Mouse (Mus musculus): ENCODE measurements around the gene Spon2. TPM values are rescaled to one million over a fixed set of nuclear protein-coding genes. Genes with fewer than 3 reads are reported as not detected.

Spon2 gene
- polyA plus RNA-seq (2012; rRNA removed): 12.1 and 28.5 TPM in 2 replicates

DNA sequence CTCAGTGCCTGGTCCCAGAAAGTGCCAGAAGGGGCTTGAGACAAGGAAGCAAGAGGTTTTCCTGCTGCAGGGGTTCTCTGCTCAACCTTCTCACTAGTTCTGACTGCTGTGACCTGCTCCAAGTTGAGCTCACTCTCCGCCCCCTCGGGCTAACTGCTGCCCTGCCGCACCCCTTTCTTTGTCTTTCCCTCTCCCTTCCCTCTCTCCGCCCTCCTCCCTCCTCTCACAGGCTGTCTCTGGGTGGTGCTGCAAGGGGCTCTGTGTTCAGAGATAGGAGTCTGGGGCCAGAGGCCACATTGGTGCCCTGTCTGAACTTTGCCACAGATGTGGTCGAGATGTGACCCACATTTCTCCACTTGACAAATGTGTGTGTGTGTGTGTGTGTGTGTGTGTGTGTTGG is at the start of gene Spon2:
Gene Spon2 (minus strand): TSS at position 375 of the 400 bp plus-strand sequence.
- no peak for DNase-seq (ENCODE audit: low read depth)

- DNase-seq (ENCODE audit: low read depth): no peak
Measured at GRCm38 (mm10) chr5:33254416-33254815, 36.2 kb upstream of the Spon2 start.

DNA sequence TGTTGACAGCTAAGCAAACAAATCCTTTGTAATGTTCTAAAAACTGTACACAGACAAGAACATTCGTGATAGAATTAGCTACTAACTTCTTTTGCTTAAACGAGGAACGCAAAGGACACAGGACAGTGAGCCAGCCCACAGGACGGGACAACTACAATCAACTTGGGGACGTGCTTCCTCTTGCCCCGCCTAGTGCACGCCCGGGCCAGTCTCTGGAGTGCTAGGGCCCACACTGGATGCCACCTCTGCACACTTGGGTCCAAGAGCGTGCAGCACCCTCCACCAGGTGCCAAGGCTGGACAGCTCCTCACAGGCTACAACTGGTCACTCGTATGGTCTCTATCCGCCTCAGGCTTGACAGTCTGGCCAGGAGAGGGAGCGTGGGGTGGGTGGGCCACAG is 29.9 kb upstream of the Spon2 start:
- DNase-seq (ENCODE audit: low read depth): no peak

DNA sequence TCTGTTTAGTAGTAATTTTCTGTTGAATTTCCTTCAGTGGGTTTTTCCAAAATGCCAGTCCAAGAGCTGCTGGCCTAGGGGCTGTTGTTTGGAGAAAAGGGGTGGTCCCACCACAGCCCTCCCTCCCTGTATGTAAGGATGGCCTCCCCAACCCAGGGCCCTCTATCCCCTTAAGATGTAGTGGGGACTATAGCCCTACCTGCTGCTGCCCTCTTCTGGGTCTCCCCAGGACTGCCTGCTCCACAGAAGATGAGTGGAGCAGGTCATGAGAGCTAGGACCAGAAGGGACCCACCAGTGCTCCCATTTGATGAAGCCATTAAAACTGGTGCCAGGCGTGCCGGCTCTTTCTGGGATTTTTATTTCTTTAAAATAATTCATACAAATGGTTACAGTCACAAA is 29.1 kb upstream of the Spon2 start:
- no peak for DNase-seq (ENCODE audit: low read depth)

DNA sequence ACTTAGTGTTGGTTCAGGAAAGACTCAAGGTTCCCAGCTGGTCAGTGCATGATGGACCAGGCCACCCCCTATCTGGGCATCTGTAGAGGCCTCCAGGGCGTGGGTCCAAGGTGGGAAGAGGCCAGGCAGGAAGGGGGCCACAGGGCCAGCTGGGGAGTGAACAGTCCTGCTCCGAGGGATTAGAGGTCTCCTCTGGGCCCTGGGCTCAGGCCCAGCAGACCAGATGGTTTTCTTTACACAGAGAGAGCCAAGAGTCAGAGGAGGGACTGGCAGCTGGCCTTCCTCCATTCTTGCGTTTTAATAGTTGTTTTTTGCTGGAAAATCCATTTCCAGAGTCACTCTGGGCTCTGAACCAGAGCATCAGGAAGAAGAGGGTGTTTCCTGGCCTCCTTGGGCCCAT is 27.4 kb upstream of the Spon2 start:
- no peak for DNase-seq (ENCODE audit: low read depth)

- DNase-seq (ENCODE audit: low read depth): no peak
Measured at GRCm38 (mm10) chr5:33244377-33244920, 26.2 kb upstream of the Spon2 start.

DNA sequence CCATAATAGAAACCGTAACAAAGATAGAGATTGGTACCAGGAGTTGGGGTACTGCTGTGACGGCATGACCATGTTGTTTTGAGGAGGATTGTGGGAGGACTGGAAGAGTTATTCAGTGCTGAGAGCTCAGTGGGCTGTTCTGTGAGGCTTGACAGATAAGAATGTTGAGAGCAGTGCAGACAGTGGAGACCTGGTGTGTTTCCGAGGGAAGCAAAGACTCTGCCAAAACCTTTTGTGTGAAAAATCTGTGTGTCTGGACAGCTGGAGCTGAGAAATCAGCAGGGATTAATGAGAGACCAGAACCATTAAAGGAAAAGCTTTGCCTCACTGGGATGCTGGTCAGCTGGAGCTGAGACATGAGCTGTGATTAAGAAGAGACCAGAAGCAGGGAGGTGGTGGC is 21.7 kb upstream of the Spon2 start:
- DNase-seq (ENCODE audit: low read depth): no peak

DNA sequence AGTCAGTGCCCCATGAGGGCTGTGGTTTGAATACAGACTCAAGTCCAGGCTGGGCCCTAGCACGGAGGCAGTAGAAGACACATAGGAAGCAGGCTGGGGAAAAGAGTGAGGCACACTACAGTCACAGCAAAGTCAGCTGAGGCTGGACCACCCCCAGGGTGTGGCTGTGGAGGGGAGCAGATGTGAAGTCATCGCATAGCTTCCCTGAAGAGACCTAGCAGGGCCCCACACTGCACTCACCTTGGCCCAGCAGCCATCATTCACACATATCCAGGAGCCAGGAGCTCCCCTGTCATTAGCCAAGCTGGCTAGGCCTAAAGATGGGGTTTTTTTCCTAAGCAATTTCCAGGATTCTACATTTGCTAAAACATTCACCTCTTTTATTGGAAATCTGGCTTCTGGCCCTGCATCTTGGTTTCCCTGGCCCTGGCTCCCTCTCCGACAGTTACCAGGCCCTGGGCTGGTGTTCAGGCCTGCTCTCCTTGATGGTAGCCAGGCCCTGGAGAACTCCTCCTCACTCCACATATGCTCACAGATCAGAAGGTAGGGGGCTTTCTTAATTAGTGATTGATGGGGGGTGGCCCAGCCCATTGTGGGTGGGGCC is 21.0 kb upstream of the Spon2 start:
- DNase-seq (ENCODE audit: low read depth): no peak

DNA sequence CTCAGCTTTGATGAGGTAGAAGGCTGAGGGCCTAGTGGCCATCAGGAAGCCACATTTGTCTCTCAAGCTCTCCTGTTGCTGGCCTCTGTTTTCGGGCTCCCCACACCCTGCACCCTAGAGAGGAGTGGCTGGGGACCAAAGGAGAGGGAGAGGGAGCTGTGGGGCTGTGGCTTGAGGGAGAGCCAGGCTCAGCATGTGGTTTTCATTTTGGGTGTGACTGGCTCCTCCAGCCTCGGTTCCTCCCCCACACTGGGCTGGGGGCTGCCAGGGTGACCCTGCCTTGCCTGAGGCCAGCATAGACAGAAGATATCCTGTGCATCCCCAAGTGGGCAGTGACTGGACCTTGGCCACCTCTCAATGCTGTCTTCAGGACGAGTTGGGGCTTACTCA is 20.0 kb upstream of the Spon2 start:
- DNase-seq (ENCODE audit: low read depth): no peak

DNA sequence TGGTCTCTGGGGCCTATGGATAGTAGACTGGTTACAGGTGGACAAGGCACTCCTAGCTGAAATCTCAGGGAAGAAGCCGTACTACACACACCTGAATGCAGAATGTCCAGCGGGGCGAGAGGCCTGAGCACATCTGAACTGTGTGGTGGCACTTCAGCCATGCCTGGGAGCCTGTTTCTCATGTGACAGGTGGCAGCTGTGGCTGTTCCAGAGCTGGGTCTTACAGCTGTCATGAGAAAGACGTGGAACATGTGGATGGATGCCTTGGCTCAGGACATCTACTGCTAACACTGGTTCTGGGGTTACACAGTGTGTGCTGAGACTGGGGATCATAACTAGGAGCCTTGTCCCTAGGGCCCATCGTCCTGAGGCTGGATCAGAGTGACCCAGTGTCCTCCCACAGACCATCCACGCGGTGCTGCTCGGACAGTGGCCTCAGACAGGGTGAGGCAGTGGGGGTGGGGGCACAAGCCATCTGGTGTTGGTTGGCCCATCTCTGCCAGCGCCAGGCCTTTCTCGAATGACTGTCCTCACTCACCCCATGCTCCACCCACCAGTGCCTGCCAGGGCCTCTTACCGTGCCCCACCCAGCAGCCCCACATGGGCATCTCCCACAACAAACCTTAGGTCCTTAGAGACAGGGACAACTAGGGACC is 19.5 kb upstream of the Spon2 start:
- DNase-seq (ENCODE audit: low read depth): no peak

GRCm38 (mm10) chr5:33234391-33235031 is 16.3 kb upstream of the Spon2 start:
- no peak for DNase-seq (ENCODE audit: low read depth)

- no peak for DNase-seq (ENCODE audit: low read depth)
Measured at GRCm38 (mm10) chr5:33232791-33233190, 14.5 kb upstream of the Spon2 start.

GRCm38 (mm10) chr5:33230285-33230684 is 12.0 kb upstream of the Spon2 start:
- DNase-seq (ENCODE audit: low read depth): no peak

GRCm38 (mm10) chr5:33228428-33228827 is 10.2 kb upstream of the Spon2 start:
- no peak for DNase-seq (ENCODE audit: low read depth)

GRCm38 (mm10) chr5:33225673-33226072 is 7.4 kb upstream of the Spon2 start:
- no peak for DNase-seq (ENCODE audit: low read depth)

GRCm38 (mm10) chr5:33224491-33224890 is 6.2 kb upstream of the Spon2 start:
- no peak for DNase-seq (ENCODE audit: low read depth)

- no peak for DNase-seq (ENCODE audit: low read depth)
Measured at GRCm38 (mm10) chr5:33222841-33223744, 4.8 kb upstream of the Spon2 start.

DNA sequence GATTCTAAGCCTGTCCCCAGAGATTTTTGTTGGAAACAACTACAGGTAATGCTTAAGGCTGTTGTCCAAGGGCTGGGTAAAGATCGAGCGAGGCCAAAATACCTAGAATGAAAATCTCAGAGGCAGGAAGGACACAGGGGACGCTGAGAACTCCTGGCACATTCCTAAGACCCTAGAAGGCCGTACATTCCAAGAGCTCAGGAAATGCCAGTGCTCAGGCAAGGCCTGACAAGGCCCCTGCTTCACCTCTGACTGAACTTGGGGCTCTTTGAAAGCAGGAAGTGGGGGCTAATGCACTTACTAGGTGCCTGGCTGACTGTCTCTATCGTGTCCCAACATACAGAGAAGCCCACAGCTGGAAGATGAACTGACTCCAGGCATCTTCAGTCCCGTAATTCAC is 4.1 kb upstream of the Spon2 start:
- DNase-seq (ENCODE audit: low read depth): no peak

- no peak for DNase-seq (ENCODE audit: low read depth)
Measured at GRCm38 (mm10) chr5:33220350-33221044, 2.2 kb upstream of the Spon2 start.

GRCm38 (mm10) chr5:33219831-33220230 is 1.6 kb upstream of the Spon2 start:
- no peak for DNase-seq (ENCODE audit: low read depth)

DNA sequence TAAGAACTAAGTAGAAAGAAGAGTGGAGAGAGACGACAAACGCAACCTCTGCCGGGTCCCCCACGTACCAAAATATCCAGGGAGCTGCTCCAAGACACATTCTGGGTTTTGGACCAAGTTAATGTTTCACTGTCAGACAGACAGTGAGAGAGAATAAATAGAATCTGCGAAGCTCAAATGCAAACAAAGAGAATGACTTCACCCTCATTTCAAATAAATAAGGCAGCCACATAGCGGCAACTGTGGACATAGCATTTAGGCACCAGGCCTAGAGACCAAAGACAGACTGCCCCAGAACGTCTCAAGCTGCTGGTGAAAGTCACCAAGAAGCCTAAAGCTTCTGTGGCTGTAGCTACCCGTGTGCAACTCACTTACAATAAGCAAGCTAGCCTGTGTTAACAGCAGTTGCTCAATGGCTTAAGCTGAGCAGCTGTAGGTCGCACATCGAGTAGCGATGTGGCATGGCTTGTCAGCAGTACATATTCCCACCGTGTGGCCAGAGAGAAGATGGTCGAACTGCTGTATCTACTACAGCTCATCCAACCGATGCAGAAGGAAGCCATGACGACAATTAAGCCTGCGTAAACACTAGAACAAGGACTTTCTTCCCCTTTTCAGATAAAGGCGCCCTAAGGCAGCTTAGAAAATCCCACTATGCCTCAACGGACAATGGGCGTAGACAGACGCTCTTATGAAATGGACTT is 643 bp upstream of the Spon2 start:
- no peak for DNase-seq (ENCODE audit: low read depth)

Data from gonadal fat pad, adult 2 months (tissue).